Mouse (Mus musculus) macrophage (primary cell): ENCODE data around the gene Spata33. TPM values are rescaled to one million over a fixed set of nuclear protein-coding genes. Genes with fewer than 3 reads are reported as not detected.
"Not testable (repeated sequence)": the region's sequence is repeated elsewhere in the genome, so short reads cannot be mapped to it uniquely, and the experiment has no call there.

Source experiments
- H3K27ac ChIP-seq: fragments of 350-480 bp; formaldehyde crosslinking; 2 replicates; pipeline ENCODE4 v1.9.0; 2021
- H3K36me3 ChIP-seq: fragments of 350-480 bp; formaldehyde crosslinking; 2 replicates; pipeline ENCODE4 v1.9.0; 2021; ENCODE audit errors: inconsistent target
- H3K4me3 ChIP-seq: fragments of 350-480 bp; formaldehyde crosslinking; 2 replicates; pipeline ENCODE4 v1.9.0; 2021; ENCODE audit errors: inconsistent target
- H3K79me2 ChIP-seq: fragments of 350-480 bp; formaldehyde crosslinking; 2 replicates; pipeline ENCODE4 v1.9.0; 2021; ENCODE audit errors: inconsistent target
- WGBS: methylation state at CpG from one replicate; pipeline ENCODE4 v1.1.7; 2026; ENCODE audit warnings: inconsistent platforms; ENCODE audit not compliant: missing documents; 5-methylcytosine and 5-hydroxymethylcytosine counted together
- polyA plus RNA-seq: library from polyadenylated mRNA; stranded (reverse); fragments of 250-400 nt; gene quantifications from 3 replicates; pipeline ENCODE4 v1.2.4, GENCODE M21; 2018; ENCODE audit warnings: inconsistent platforms
- total RNA-seq, 78 experiments: library from RNA; depleted of rRNA; stranded (reverse); fragments of 250-400 nt; gene quantifications; 1 replicate in 9 of 78; 2 replicates in 24 of 78; 3 replicates in 43 of 78; 4 replicates in 2 of 78; pipeline ENCODE4 v1.2.4; 2018; ENCODE audit warnings: inconsistent platforms in 56 of 78

Gene Spata33
- 1 to 10 TPM in 1 of 26 experiments, under 1 TPM in 10, not detected in 15; 0.12 to 1.0 (median 0.45) TPM for total RNA-seq (2018; cell fraction: chromatin; rRNA removed)
- under 1 TPM in 22 of 26 experiments, not detected in 4; 0.03 to 0.95 (median 0.20) TPM for total RNA-seq (2018; cell fraction: cytosol; rRNA removed)
- under 1 TPM in 11 of 26 experiments, not detected in 15; 0.12 to 0.80 (median 0.53) TPM for total RNA-seq (2018; cell fraction: nucleus; rRNA removed)
- polyA plus RNA-seq: 0.27 to 1.4 TPM (median 0.40 TPM) in 3 replicates

DNA sequence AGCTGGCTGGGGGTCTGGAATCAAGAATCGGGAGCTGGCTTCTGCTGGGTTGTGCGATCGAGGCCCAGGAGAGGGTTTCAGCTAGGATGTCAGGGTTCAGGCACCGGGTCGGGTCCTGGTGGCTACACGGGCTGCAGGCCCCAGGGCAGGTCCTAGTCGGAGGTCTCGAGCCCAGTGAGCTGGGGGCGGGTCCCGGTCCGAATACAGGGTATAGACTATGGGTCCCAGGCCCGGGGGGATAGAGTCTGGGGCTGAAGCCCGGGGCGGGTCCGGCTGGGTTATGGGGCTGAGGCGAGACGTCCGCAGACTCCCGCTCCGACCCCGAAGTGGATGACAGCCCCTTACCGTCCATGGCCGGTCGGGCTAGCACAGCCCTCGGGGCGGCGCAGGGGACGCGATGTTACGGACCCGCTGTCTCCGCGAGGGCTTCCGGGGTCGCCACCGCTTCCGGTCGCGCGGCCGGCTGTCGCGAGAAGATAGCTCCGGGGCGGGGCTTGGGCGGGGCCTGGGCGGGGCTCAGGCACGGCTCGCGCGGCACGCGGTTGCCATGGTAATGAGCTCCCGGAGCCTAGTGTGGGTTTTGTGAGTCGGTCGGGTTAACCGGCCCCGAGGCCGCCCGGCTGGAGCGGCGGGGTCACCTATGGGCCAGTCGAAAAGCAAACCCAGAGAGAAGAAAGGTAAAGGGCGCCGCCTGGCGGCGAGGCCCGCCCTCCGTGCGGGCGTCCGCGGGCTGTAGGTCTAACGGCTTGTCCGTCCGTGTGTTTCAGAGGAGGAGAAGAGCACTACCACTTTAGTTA is at the start of gene Spata33, which contains the start of gene Chmp1a:
Spata33 (plus strand) TSS at position 512 of the 797 bp plus-strand sequence.
Chmp1a (minus strand) TSS at position 443 of the 797 bp plus-strand sequence.
- Histone ChIP-seq H3K79me2 (peaks cover 21% of the 10 kb centered on the region), H3K36me3 (peaks cover 33% of the 10 kb centered on the region), H3K4me3 (peak within 1 kb of the TSS; percentile 93), H3K27ac (peak within 1 kb of the TSS; percentile 48)
- WGBS: under 1% methylated on average over 59 of the region's 76 CpGs

DNA sequence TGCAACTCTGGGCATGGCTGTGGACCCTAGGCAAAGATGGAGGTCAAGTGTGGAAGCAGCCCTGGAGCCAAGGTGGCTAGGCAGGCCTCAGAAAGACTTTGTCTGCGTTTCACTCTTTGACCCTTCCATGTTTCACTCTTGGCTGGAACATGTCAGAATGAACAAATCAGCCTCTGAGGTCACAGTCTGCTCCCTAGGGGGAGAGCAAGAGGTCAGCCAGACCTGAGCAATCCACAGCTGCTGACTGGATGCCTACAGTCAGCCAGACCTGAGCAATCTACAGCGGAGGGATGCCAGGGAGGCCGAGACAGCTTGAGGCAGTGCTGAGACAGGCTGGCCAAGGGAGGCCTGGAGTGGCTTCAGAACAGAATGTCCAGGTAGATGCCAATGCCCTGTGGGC is 31.2 kb upstream of the Spata33 start:
- no peak overlapping the region for H3K4me3 ChIP-seq
- WGBS: 81% methylated on average over 3 of the region's 3 CpGs

DNA sequence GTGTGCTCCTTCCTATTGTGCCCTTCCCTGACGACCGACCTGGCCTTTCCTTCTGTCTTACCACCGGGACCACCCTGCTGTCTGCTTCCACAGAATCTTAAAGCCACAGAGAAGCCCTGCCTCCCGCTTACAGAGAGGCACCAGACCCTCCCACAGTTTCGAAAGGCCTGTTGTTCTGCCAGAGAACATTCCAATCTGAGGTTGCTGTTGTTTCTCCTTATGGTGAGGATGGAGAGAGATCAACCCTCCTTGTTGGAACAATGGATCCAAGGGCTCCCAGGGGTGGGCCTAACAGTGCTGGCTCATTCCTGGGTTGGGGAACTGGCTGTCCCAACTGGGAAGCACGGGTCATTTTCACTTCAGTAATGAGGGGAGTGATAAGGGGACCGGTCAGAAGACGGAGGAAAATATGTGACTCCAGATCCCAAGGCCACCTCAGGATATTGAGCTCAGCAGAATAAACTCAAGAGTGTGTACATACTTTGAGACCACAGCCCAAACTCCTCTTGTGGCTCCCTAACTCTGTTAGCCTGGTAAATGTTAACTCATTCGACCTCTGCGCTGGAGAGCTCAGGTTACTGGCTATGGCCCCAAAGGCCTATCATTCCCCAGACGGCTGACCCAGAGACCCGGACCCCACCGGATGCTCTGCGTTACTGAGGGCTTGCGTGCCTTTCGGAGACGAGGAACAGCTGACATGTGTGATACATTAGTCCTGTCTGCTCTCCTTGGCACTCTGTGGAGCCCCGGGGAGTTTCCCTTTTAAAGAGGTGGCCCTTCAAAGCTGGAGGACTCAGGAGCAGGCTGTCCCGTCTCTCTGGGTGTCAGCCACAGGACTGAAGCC is 26.8 kb upstream of the Spata33 start, which contains the start of gene Dpep1:
Dpep1 (plus strand) TSS at position 677 of the 844 bp plus-strand sequence.
- Histone ChIP-seq H3K36me3 (no peaks in the 10 kb centered on the region), H3K79me2 (no peaks in the 10 kb centered on the region), H3K27ac (no peak within 1 kb of the TSS), H3K4me3 (no peak within 1 kb of the TSS)
- WGBS: 79% methylated on average over 19 of the region's 19 CpGs

More for the DNA sequence above, 31.2 kb upstream of the Spata33 start:
- H3K36me3 ChIP-seq: no peaks in the 10 kb centered on the region
- H3K27ac ChIP-seq: no peak overlapping the region
- H3K79me2 ChIP-seq: no peaks in the 10 kb centered on the region

DNA sequence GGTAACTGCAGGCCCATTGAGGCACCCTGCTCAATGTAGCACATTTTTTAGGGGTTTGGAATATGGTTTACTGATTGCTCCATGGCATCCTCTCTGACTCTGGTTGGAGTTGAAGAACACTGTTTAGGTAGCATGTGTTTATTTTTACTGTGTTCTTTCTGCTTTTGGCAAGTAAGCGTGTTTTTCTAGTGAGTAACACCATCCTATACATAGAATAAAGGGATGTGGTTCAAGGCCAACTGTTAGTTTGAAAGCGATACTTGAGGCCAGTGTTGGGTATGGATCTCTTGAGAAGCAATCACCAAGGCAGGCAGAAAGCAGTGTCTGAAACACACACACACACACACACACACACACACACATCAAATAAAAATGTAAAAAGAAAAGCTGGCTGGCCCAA is 24.6 kb upstream of the Spata33 start:
- H3K4me3 ChIP-seq: no peak overlapping the region
- 84% methylated on average over 2 of the region's 2 CpGs for WGBS

DNA sequence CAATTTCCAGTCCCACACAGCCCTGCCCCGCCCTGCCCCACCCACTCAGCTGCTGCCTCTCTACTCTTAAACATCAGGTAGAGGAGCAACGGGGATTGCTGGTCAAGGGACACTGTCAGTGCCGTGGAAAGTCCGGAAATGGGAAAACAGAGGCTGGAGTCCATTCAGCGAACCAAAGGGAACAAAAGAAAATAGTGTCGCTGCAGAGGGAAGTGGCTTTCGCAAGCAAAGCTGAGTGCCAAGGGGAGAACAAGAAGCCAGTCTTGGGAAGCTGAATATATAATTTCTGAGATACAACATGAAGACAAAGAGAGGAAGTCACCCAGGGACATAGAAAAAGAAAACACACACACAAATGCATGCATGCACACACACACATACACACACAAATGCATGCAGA is 23.8 kb upstream of the Spata33 start:
- H3K36me3 ChIP-seq: no peaks in the 10 kb centered on the region
- H3K4me3 ChIP-seq: no peak overlapping the region
- 45% methylated on average over 7 of the region's 7 CpGs for WGBS
- H3K27ac ChIP-seq: no peak overlapping the region
- no peaks in the 10 kb centered on the region for H3K79me2 ChIP-seq

More for the DNA sequence above, 24.6 kb upstream of the Spata33 start:
- Histone ChIP-seq H3K79me2 (no peaks in the 10 kb centered on the region), H3K27ac (no peak overlapping the region), H3K36me3 (no peaks in the 10 kb centered on the region)

DNA sequence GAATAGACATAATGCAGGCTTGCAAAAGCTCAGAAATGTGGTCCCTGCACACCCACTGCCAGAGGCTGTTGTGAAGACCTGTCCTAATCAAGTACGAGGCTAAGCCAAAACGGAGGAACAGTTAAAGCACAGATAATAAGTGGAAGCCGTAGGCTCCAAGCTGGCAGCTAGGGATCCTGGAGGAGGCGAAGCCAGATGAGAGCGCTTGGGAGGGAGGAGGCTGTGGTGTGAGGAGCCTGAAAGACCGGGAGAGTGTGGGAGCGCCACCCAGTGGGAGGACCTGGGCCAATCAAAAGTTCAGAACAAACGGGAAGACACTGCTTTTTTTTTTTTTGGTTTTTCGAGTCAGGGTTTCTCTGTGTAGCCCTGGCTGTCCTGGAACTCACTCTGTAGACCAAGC is 22.0 kb upstream of the Spata33 start:
- WGBS: 4% methylated on average over 9 of the region's 9 CpGs
- Histone ChIP-seq H3K4me3 (no peak overlapping the region), H3K27ac (no peak overlapping the region)

DNA sequence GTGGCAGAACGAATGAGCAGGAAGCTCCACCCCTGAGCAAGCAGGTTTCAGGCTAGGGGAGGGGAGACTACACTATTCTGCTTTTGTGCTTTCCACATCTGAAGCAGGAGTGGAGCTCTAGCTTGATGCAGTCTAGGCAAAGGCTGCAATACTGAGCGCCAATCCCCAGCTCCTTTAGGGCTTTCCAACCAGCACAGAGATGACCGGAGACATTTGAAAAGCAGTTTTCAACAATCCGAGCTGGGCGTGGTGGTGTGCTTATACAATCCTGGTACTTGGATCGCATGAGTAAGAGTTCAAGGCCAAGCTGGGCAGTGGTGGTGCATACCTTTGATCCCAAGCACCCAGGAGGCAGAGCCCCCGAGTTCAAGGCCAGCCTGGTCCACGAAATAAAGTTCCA is 20.7 kb upstream of the Spata33 start:
- no peak overlapping the region for H3K27ac ChIP-seq

More for the DNA sequence above, 22.0 kb upstream of the Spata33 start:
- Histone ChIP-seq H3K36me3 (no peaks in the 10 kb centered on the region), H3K79me2 (no peaks in the 10 kb centered on the region)

DNA sequence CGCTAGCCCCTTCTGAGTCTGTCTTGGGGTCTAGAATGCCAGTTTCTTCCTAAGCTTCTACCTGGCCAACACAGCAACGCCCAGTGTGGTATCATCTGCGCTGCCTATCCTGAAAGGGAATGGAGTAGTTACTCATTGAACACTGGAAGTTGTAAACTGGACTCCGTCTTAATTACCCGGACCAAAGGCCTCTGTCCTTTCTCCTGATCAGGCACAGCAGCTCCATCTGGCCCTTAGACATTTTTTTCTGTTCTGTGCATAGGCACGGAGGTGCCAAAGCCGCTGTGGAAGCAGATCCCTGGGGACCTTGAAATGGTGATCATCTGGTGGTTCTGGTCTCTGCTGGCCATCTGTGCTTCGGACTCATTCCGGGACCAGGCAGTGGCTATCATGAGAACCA is 18.9 kb upstream of the Spata33 start:
- Histone ChIP-seq H3K4me3 (no peak overlapping the region), H3K36me3 (no peaks in the 10 kb centered on the region), H3K79me2 (no peaks in the 10 kb centered on the region), H3K27ac (no peak overlapping the region)
- WGBS: 90% methylated on average over 9 of the region's 9 CpGs

More for the DNA sequence above, 20.7 kb upstream of the Spata33 start:
- 73% methylated on average over 7 of the region's 8 CpGs for WGBS
- Histone ChIP-seq H3K36me3 (no peaks in the 10 kb centered on the region), H3K79me2 (no peaks in the 10 kb centered on the region), H3K4me3 (no peak overlapping the region)

DNA sequence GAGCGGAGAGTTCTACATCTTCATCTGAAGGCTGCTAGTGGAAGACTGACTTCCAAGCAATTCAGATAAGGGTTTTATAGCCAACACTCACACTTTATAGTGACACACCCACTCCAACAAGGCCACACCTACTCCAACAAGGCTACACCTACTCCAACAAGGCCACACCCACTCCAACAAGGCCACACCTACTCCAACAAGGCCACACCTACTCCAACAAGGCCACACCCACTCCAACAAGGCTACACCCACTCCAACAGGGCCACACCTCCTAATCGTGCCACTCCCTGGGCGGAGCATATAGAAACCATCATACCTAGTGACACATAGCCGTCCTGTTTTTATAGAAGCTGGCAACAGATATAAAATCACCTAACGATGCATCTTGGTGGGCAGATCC is 15.6 kb upstream of the Spata33 start:
- not testable (repeated sequence) for H3K4me3 ChIP-seq, H3K27ac ChIP-seq, H3K79me2 ChIP-seq, H3K36me3 ChIP-seq
- 81% methylated on average over 5 of the region's 5 CpGs for WGBS

DNA sequence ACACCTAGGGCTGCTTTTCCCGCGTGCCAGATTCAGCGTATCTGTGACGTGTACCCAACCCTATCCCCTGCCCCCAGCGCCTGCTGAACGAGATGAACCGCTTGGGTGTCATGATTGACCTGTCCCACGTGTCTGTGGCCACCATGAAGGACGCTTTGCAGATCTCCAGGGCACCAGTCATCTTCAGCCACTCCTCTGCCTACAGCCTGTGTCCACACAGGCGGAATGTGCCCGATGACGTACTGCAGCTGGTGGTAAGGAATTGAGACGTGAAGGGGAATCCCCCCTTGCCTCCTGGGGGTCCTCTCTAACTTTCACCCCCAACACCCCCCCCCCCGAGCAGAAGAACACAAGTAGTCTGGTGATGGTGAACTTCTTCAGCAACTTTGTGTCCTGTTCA is 12.8 kb upstream of the Spata33 start:
- H3K4me3 ChIP-seq: no peak overlapping the region
- H3K79me2 ChIP-seq: no peaks in the 10 kb centered on the region
- H3K36me3 ChIP-seq: no peaks in the 10 kb centered on the region
- H3K27ac ChIP-seq: no peak overlapping the region
- 71% methylated on average over 13 of the region's 14 CpGs for WGBS

DNA sequence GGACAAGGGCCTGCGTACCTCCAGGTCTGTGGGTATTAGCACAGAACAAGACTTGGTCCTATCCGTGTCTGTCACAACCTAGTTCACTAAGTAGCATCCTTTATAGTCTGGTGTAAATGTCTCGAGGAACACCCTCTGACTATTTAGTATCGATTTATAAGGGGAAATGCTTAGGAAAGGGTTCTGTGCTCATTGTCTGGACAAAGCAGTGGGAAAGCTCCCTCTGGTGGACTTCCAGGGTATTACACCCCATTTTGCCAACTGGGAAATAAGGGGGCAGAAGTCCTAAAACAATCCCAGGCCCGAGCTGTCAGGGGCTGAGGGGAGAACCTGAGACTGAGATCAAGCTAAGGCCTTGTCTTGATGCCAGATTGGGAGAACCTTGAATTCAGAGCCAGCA is 10.3 kb upstream of the Spata33 start:
- H3K36me3 ChIP-seq: peaks cover 17% of the 10 kb centered on the region; the same call in 1 of the 2 replicates
- no peaks in the 10 kb centered on the region for H3K79me2 ChIP-seq
- H3K4me3 ChIP-seq: no peak overlapping the region
- WGBS: 27% methylated on average over 5 of the region's 5 CpGs
- H3K27ac ChIP-seq: no peak overlapping the region

DNA sequence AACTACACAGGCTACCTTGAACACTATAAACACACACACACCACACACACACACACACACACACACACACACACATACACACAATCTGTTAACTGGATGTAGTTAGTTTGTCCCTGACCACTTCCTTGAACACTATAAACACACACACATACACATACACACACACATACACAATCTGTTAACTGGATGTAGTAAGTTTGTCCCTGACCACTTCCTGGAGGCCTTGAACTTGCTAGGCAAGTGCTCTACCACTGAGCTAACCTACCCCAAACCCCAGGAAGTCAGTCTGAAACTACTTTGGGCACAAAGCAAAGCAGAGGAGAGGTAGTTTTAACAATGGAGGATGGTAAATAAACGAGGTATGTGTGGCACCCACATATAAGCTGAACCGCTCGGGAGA is 9.1 kb upstream of the Spata33 start:
- Histone ChIP-seq H3K36me3 (peaks cover 30% of the 10 kb centered on the region; the same call in 1 of the 2 replicates), H3K4me3 (no peak overlapping the region), H3K79me2 (no peaks in the 10 kb centered on the region), H3K27ac (no peak overlapping the region)
- 83% methylated on average over 3 of the region's 3 CpGs for WGBS

DNA sequence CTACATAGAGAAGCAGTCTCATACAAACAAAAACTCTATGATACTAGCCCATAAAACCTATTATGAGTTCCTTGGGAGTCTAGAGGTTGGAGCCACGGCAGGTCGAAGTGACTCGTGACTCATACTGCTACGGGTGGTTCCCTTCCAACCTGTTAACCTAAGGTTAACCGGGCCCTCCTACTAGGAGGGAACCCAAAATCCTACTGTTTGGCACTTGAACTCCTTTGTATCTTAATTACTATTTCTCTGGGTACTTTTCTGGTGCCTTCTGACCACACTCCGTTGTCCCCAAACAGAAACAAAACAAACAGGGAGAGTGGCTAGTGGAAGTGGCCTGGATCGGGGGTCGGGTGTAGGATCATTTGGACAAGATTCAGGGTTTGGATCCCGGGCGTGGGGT is 756 bp upstream of the Spata33 start:
- peaks cover 39% of the 10 kb centered on the region for H3K36me3 ChIP-seq
- H3K27ac ChIP-seq: peak overlapping the region; percentile 48
- 17% methylated on average over 10 of the region's 10 CpGs for WGBS
- H3K4me3 ChIP-seq: peak overlapping the region; percentile 93
- H3K79me2 ChIP-seq: peaks cover 21% of the 10 kb centered on the region

DNA sequence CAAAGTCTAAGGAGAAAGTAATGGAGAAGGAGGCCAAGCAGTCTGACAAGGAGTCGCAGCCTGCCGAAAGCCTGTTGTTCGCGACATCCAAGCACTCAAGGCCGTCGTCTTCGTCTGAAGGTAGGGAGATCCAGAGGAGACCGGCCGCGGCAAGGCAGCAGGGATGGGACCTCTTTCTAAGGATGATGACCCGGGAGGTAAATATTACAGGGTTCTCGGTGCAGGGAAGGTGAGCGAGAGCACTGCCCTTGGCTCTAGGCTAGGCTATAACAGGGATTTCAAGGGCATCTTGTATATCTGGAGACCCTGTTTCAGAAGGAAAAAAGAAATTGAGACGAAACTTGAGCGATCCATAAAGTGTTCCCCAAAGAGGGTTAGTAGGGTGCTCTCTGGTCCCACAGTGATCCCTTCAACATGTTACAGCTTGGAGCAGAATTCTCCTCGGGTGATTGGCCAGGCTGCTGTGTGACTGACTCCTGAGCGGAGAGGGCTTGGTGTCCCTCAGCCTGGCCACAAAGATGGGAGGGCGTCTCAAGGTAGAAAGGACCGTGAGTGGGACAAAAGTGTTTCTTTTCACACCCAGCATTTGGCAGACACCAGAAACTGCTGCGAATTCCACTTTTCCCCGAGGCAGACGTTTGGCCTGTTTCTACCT is 613 bp downstream of the Spata33 start:
- peaks cover 21% of the 10 kb centered on the region for H3K79me2 ChIP-seq
- no peak overlapping the region for H3K27ac ChIP-seq
- H3K4me3 ChIP-seq: peak overlapping the region; percentile 28; the same call in 1 of the 2 replicates
- peaks cover 26% of the 10 kb centered on the region for H3K36me3 ChIP-seq
- 30% methylated on average over 20 of the region's 22 CpGs for WGBS
